Mouse (Mus musculus) splenic B cell, adult 2 months (primary cell): ENCODE measurements around the gene 4930564D02Rik.

ENCODE experiments used
- DNase-seq: peaks from one replicate; pipeline ENCODE4 v3.0.0-alpha.2; 2011; ENCODE audit warnings: low read depth, low spot score
- H3K27me3 ChIP-seq: 2 replicates; pipeline ENCODE4 v1.6.1; 2012; ENCODE audit warnings: mild to moderate bottlenecking, low read length, moderate library complexity, mixed read lengths; ENCODE audit not compliant: control insufficient read depth, poor library complexity, insufficient read depth, severe bottlenecking
- H3K36me3 ChIP-seq: 2 replicates; pipeline ENCODE4 v1.6.1; 2012; ENCODE audit warnings: mild to moderate bottlenecking, low read length, moderate library complexity, mixed read lengths; ENCODE audit not compliant: control insufficient read depth, poor library complexity, insufficient read depth, severe bottlenecking

4930564D02Rik gene

GRCm38 (mm10) chr3:105116596-105116995 is 50.0 kb downstream of the 4930564D02Rik start:
- no peaks in the 10 kb centered on the region for H3K36me3 ChIP-seq
- no peaks in the 10 kb centered on the region for H3K27me3 ChIP-seq
- DNase-seq: no peak

GRCm38 (mm10) chr3:105123776-105124175 is 57.1 kb downstream of the 4930564D02Rik start:
- H3K27me3 ChIP-seq: no peaks in the 10 kb centered on the region
- no peaks in the 10 kb centered on the region for H3K36me3 ChIP-seq
- DNase-seq: no peak

DNA sequence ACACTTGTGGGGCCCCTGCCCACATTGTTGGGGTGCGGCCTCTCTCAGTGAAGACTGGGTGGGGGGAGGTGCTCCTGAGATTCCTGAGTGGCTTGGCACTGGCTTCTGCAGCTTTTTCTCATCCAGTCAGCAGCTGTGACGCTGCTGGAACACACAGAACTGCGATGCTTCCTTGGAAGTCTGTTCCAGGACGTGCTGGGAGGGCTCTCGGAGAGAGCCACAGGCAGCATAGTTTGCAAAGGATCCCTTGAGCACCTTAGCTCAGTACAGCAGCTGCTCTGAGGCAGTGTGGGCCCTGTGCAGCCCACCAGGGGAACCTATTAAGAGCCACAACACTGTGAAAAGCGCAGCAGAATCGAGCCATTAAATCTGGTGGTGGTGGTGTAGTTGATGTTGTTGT is 61.2 kb downstream of the 4930564D02Rik start:
- no peaks in the 10 kb centered on the region for H3K27me3 ChIP-seq
- H3K36me3 ChIP-seq: no peaks in the 10 kb centered on the region
- DNase-seq: no peak
